Mouse (Mus musculus): Measurements from ENCODE around the gene Tmem256.

GRCm38 (mm10) chr11:69864138-69864860 lies 26.0 kb downstream of the Tmem256 start:
- TF ChIP-seq CTCF (IDR thresholded peaks at IDR 0.05; ENCODE audit: borderline replicate concordance, insufficient read depth, low read depth, low read length) (no peak), POLR2A (IDR thresholded peaks at IDR 0.05; ENCODE audit: borderline replicate concordance, insufficient read depth, low read length) (no peak)
